Mouse (Mus musculus) heart, postnatal 0 days (tissue): ENCODE measurements around the gene Lgals7.

Source experiments
- CTCF ChIP-seq: IDR thresholded peaks from 2 replicates; pipeline ENCODE4 v1.5.1; 2016; ENCODE audit warnings: antibody characterized with exemption, control low read depth, low read depth
- EP300 ChIP-seq: IDR thresholded peaks from 2 replicates; pipeline ENCODE4 v1.6.1; 2016; ENCODE audit warnings: antibody characterized with exemption, low read depth

- TF ChIP-seq CTCF (no peak), EP300 (no peak)
Measured at GRCm38 (mm10) chr7:28883039-28883438, 19.4 kb downstream of the Lgals7 start.
